8 mouse cellular contexts compared by ENCODE assay signal in genomic region chr3:90051441-90052350, GRCm38 (mm10). TPM values are rescaled to one million over a fixed set of nuclear protein-coding genes. Genes with fewer than 3 reads are reported as not detected.
DNase-seq lines count a peak whose midpoint lies in the region; ATAC-seq and TF ChIP-seq lines count a peak whose summit lies in the region.

TSS of gene 4933434E20Rik (plus strand) at chr3:90051636.

- intact Hi-C loops in left cerebral cortex, adult 2 months (cut with DNase I) = loop anchor here (2.0 to 10.0 kb wide), 3 partner anchors 25 to 277 kb away; partner anchors contain the start of gene Ube2q1

- H3K27me3 ChIP-seq in hindbrain, embryonic 12.5 days = no peaks in the 10 kb centered on the region

- H3K36me3 ChIP-seq in hindbrain, embryonic 12.5 days = peaks cover 28% of the 10 kb centered on the region
- peaks cover 23% of the 10 kb centered on the region for H3K36me3 ChIP-seq in macrophage (ENCODE audit: inconsistent target)

- H3K4me3 ChIP-seq in hindbrain, embryonic 12.5 days = peak within 1 kb of the TSS; percentile 89
- H3K4me3 ChIP-seq in left cerebral cortex, adult 2 months = peak within 1 kb of the TSS; percentile 81
- H3K4me3 ChIP-seq in macrophage (ENCODE audit: inconsistent target) = peak within 1 kb of the TSS; percentile 88

- peaks cover 94% of the 10 kb centered on the region for H3K79me2 ChIP-seq in macrophage (ENCODE audit: inconsistent target)

- no peak for DNase-seq in cerebellum, adult 9-11 months
- peak; percentile 50 for DNase-seq in c-Kit-positive CD71-positive TER-119-positive erythroid progenitor cells, embryonic 14.5 days (ENCODE audit: low spot score)
- DNase-seq in frontal cortex, postnatal 25 days (ENCODE audit: low spot score in 2 of 2) = peak; percentile 16 to 17
- peak; percentile 44 to 54 for DNase-seq in left cerebral cortex, adult 2 months (ENCODE audit: extremely low spot score in 1 of 2, low spot score in 2 of 2)
- peak; percentile 47 to 52 for DNase-seq in right cerebral cortex, adult 2 months (ENCODE audit: low spot score in 2 of 2)

- peak; percentile 71 for ATAC-seq in cerebellum, adult (ENCODE audit: insufficient number of reproducible peaks, low FRiP score, low TSS enrichment)
- ATAC-seq in hindbrain, embryonic 12.5 days (ENCODE audit: low FRiP score) = peak; percentile 79

- under 1% methylated on average over 43 of the region's 43 CpGs for WGBS in hindbrain, embryonic 12.5 days
- 5% methylated on average over 30 of the region's 43 CpGs for WGBS in macrophage (ENCODE audit: missing documents)

- H3K4me1 ChIP-seq in hindbrain, embryonic 12.5 days = peaks cover 27% of the 10 kb centered on the region

- peak within 1 kb of the TSS; percentile 71 for H3K4me2 ChIP-seq in hindbrain, embryonic 12.5 days (replicated peaks)

- peak within 1 kb of the TSS; percentile 98 for H3K9ac ChIP-seq in hindbrain, embryonic 12.5 days

- no peak; the same call in none of the 2 replicates for TF ChIP-seq CTCF in left cerebral cortex, adult 2 months (IDR thresholded peaks at IDR 0.05)

- H3K9me3 ChIP-seq in hindbrain, embryonic 12.5 days (replicated peaks) = no peaks in the 10 kb centered on the region

- peak within 1 kb of the TSS; percentile 95 for H3K27ac ChIP-seq in hindbrain, embryonic 12.5 days
- H3K27ac ChIP-seq in left cerebral cortex, adult 2 months = peak within 1 kb of the TSS; percentile 94
- H3K27ac ChIP-seq in macrophage = peak within 1 kb of the TSS; percentile 88

RNA-seq across cellular contexts. Expression of gene 4933434E20Rik, which starts in this region (rescaled TPM):
- 187 and 198 TPM in 2 replicates for polyA plus RNA-seq in hindbrain, embryonic 12.5 days (2016; fragmentation: Nextera tagmentation; extraction: Ambion mirVana)
- total RNA-seq in left cerebral cortex, adult 2 months (2021) = 10 to 100 TPM; 95.2 to 98.7 TPM
- total RNA-seq in macrophage (2018; cell fraction: chromatin; rRNA removed) = 100 to 1,000 TPM in 5 of 26 experiments, 10 to 100 TPM in 21; 24.1 to 132 (median 60.5) TPM
- total RNA-seq in macrophage (2018; cell fraction: cytosol; rRNA removed) = 100 to 1,000 TPM in 1 of 26 experiments, 10 to 100 TPM in 25; 53.3 to 105 (median 84.5) TPM
- total RNA-seq in macrophage (2018; cell fraction: nucleus; rRNA removed) = 100 to 1,000 TPM in 3 of 26 experiments, 10 to 100 TPM in 23; 38.8 to 131 (median 65.2) TPM
- 49.4 to 76.1 TPM (median 71.0 TPM) in 3 replicates for polyA plus RNA-seq in macrophage (2018)
